Mouse (Mus musculus) neural tube, embryonic 14.5 days (tissue): ENCODE measurements around the gene Epp13. TPM values are rescaled to one million over a fixed set of nuclear protein-coding genes. Genes with fewer than 3 reads are reported as not detected.
A peak's percentile ranks its signal among the peaks of the same experiment; 100 is the strongest.
"Not testable (repeated sequence)": the region's sequence is repeated elsewhere in the genome, so short reads cannot be mapped to it uniquely, and the experiment has no call there.

Experiments
- ATAC-seq: fragments of 200-750 bp; cut with Nextera tagmentation; 2 replicates; pipeline ENCODE4 v1.8.0; 2017; ENCODE audit warnings: low read depth, mild to moderate bottlenecking, moderate TSS enrichment, moderate library complexity
- H3K27ac ChIP-seq: fragments of 300-500 bp; sonication (generic); 2 replicates; pipeline ENCODE4 v1.5.1; 2014; ENCODE audit warnings: low read depth, mild to moderate bottlenecking, control low read depth, low read length, moderate library complexity, mixed read lengths
- H3K27me3 ChIP-seq: fragments of 300-500 bp; sonication (generic); 2 replicates; pipeline ENCODE4 v1.6.1; 2014; ENCODE audit warnings: low read length; ENCODE audit not compliant: control insufficient read depth, insufficient read depth
- H3K36me3 ChIP-seq: fragments of 300-500 bp; sonication (generic); 2 replicates; pipeline ENCODE4 v1.6.1; 2014; ENCODE audit warnings: low read length, mixed read lengths; ENCODE audit not compliant: control insufficient read depth, insufficient read depth
- H3K4me1 ChIP-seq: fragments of 300-500 bp; sonication (generic); 2 replicates; pipeline ENCODE4 v1.6.1; 2014; ENCODE audit warnings: low read length; ENCODE audit not compliant: control insufficient read depth, insufficient read depth
- H3K4me2 ChIP-seq: fragments of 300-500 bp; sonication (generic); 2 replicates; pipeline ENCODE4 v1.6.1; 2014; ENCODE audit warnings: mild to moderate bottlenecking, low read depth, low read length, control low read depth
- H3K4me3 ChIP-seq: fragments of 300-500 bp; sonication (generic); 2 replicates; pipeline ENCODE4 v1.5.1; 2014; ENCODE audit warnings: low read depth, low read length, control low read depth, mixed read lengths
- H3K9ac ChIP-seq: fragments of 300-500 bp; sonication (generic); replicated peaks from 2 replicates; pipeline ENCODE4 v1.6.1; 2014; ENCODE audit warnings: low read depth, mild to moderate bottlenecking, control low read depth, low read length, mixed read lengths
- H3K9me3 ChIP-seq: fragments of 300-500 bp; sonication (generic); 2 replicates; pipeline ENCODE4 v1.6.1; 2016; ENCODE audit warnings: low read length; ENCODE audit not compliant: control insufficient read depth
- WGBS: fragments of 180-500 bp; shearing (Covaris S2); extraction: QIAGEN DNeasy Blood & Tissue Kit; methylation state at CpG from one replicate; pipeline ENCODE4 v1.1.7; 2014; 5-methylcytosine and 5-hydroxymethylcytosine counted together
- polyA plus RNA-seq: library from polyadenylated mRNA; unstranded; fragments of >200 nt; fragmentation: Nextera tagmentation; extraction: Ambion mirVana; gene quantifications from 2 replicates; pipeline ENCODE4 v1.2.1, GENCODE M21; 2014

The Epp13 gene
- polyA plus RNA-seq, 1 experiment from 2014 or later = not detected

DNA sequence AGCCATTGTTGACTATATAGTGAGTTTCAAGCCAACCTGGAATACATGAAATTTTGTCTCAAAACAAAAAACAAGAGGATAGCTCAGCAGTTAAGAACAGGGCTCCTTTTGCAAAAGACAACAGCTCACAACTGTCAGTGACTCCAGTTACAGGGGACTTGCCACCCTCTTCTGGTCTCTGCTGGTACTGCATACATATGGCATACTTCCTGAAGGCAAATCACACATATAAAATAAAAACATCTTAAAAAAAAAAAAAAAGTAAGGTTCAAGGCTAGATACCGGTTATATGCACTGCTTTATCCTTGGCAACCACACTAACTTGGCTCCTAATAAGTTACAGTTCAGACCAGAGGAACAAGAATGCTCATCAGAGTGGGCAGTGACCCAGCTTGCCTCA is 30.2 kb downstream of the Epp13 start:
- no peak for ATAC-seq
- Histone ChIP-seq H3K27ac (0 out of 2 replicates have a peak overlapping the region, but pooled peaks have one; percentile 95), H3K27me3 (no peaks in the 10 kb centered on the region), H3K9me3 (no peaks in the 10 kb centered on the region), H3K4me1 (peaks cover 7% of the 10 kb centered on the region; the same call in 1 of the 2 replicates), H3K4me2 (peak overlapping the region; percentile 58), H3K9ac (peak overlapping the region; percentile 55; the same call in 1 of the 2 replicates), H3K36me3 (no peaks in the 10 kb centered on the region), H3K4me3 (peak overlapping the region; percentile 52)
- 0% methylated on average over 1 of the region's 1 CpGs for WGBS

DNA sequence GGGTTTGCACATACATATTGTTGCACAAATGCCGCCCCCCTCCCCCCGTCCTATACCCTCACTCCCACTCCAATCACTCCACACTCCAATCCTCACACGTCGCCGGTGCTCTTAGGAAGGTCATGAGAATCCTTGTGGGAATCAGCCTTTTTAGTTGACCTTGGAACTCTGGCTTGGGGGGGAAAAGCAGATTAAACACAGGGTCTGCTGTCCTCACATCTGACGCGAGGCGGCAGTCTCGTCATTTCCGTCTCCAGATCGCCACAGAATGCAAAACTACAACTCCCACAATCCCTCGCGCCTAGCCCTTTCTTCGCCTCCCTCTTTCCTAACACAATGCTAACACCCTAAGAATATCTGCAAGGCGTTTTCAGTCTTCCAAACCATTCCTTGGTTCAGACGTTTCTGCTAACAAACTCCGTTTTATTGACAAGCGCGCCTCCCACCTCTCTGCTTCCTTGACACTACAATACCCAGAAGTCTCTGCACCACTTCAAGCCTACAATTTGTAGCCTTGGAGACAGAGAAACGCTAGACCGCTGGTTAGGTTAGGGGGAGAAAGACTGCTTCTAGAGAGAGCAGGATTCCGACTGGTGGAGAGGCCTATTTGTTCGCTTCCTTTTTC is 31.1 kb downstream of the Epp13 start:
- WGBS = 1% methylated on average over 23 of the region's 23 CpGs
- Histone ChIP-seq H3K4me1 (peaks cover 15% of the 10 kb centered on the region), H3K4me3 (peak overlapping the region; percentile 52), H3K27me3 (no peaks in the 10 kb centered on the region), H3K9ac (peak overlapping the region; percentile 55; the same call in 1 of the 2 replicates), H3K4me2 (peak overlapping the region; percentile 58), H3K9me3 (no peaks in the 10 kb centered on the region), H3K36me3 (no peaks in the 10 kb centered on the region), H3K27ac (peak overlapping the region; percentile 95)
- ATAC-seq = peak; percentile 74

DNA sequence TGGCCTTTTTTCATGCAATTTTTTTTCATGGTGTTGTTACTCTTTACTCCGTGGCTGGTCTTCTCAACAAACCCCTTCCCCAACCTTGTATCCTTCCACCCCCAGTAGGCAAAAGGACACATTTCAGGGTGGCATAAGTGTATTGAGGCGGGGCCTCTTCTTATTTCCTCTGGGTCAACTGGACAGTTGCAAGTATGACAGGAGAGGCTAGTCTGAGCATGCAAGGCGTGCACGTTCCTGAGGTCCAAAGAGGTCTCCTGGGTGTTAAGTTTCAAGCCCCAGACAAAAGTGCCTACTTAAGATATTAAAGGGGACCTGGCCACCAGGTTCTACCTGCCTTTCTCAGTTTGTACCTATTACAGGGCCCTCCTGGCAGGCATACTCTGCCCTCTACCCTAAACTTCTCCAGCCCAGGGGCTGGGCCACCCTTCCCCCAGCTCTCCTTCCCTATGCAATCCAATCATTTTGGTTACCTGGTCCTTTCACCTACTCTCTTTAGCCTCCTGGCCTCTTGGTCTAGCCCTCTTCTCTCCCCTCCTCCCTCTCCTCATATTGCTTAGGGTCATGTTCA is 32.0 kb downstream of the Epp13 start:
- no peak overlapping the region for H3K4me3 ChIP-seq
- whole genome bisulfite sequencing = 91% methylated on average over 4 of the region's 4 CpGs
- H3K36me3 ChIP-seq = no peaks in the 10 kb centered on the region
- no peak overlapping the region for H3K4me2 ChIP-seq
- no peak overlapping the region for H3K27ac ChIP-seq
- no peak for ATAC-seq
- peaks cover 19% of the 10 kb centered on the region for H3K4me1 ChIP-seq
- no peaks in the 10 kb centered on the region for H3K27me3 ChIP-seq
- H3K9me3 ChIP-seq = no peaks in the 10 kb centered on the region
- no peak overlapping the region for H3K9ac ChIP-seq

DNA sequence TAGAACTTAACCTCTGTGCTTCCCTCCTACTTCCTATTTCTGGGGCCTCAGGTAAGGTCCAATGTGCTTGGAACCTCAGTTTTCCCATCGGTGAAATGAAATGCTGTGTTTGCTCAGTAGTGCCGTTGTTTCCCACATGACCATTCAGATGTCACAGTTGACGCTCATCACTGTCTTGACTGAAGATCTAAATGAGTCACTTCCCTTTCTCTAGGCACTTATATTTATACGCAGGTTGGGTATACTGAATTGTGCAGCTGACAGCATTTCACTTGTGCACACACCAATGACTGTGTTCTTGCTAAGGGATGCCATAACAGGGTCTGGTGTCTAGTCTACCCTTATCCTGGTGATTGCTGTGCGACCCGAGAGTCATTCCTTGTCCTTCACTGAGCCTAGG is 32.9 kb downstream of the Epp13 start:
- no peaks in the 10 kb centered on the region for H3K36me3 ChIP-seq
- no peak overlapping the region for H3K27ac ChIP-seq
- WGBS = 90% methylated on average over 6 of the region's 6 CpGs
- peaks cover 19% of the 10 kb centered on the region for H3K4me1 ChIP-seq
- no peaks in the 10 kb centered on the region for H3K9me3 ChIP-seq
- H3K9ac ChIP-seq = no peak overlapping the region
- H3K4me2 ChIP-seq = no peak overlapping the region; the same call in 1 of the 2 replicates
- peak overlapping the region; percentile 41; the same call in 1 of the 2 replicates for H3K4me3 ChIP-seq
- no peaks in the 10 kb centered on the region for H3K27me3 ChIP-seq
- no peak for ATAC-seq

DNA sequence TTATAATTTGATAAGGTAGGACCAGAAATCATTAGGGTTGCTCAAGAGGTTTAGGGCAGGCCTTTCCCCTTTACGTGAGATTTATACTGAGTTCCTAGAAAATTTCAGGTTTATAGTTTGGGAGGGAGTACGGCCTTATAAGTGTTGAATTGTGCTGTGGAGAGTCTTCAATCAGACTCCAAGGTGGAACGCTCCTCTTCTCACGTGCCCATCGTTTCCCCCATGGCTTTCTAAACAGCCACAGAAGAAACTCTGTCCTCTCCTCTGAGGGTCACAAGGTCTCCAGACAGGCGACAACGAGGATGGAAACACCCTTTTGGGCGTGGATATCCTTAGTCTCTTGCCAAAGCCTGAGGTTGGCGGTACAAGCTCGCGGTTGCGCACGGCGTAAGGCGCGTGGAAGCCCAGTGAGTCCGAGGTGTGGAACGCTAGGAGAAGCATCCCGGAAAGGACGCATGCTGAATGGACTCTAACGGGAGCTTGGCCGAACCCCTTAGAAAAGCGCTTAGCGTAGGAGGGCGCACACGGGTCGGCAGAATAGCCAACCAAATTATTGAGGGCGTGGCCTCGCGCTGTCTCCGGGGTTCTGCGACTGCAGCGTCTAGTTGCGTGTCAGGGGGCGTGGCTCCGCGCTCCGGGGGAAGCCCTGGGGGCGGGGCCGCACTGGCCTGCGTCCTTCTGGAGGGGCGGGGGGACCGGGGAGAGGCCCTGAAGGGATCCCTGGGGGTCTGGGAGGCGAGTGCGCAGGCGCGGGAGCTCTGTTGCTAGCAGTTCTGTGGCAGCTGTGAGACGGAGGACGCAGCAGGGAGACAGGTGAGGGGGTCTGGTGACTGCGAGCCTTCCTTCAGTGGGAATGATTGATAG is 33.6 kb downstream of the Epp13 start, which contains the start of gene Zfp667:
Gene Zfp667, plus strand, starts transcription at position 738 of the 864 bp plus-strand sequence.
- WGBS = 3% methylated on average over 46 of the region's 50 CpGs
- no peaks in the 10 kb centered on the region for H3K36me3 ChIP-seq
- peak; percentile 75 for ATAC-seq
- H3K4me1 ChIP-seq = peaks cover 19% of the 10 kb centered on the region
- no peaks in the 10 kb centered on the region for H3K27me3 ChIP-seq
- H3K4me3 ChIP-seq = peak within 1 kb of the TSS; percentile 41
- H3K4me2 ChIP-seq = peak within 1 kb of the TSS; percentile 74
- H3K9me3 ChIP-seq = no peaks in the 10 kb centered on the region
- H3K27ac ChIP-seq = peak within 1 kb of the TSS; percentile 74
- H3K9ac ChIP-seq = peak within 1 kb of the TSS; percentile 48

DNA sequence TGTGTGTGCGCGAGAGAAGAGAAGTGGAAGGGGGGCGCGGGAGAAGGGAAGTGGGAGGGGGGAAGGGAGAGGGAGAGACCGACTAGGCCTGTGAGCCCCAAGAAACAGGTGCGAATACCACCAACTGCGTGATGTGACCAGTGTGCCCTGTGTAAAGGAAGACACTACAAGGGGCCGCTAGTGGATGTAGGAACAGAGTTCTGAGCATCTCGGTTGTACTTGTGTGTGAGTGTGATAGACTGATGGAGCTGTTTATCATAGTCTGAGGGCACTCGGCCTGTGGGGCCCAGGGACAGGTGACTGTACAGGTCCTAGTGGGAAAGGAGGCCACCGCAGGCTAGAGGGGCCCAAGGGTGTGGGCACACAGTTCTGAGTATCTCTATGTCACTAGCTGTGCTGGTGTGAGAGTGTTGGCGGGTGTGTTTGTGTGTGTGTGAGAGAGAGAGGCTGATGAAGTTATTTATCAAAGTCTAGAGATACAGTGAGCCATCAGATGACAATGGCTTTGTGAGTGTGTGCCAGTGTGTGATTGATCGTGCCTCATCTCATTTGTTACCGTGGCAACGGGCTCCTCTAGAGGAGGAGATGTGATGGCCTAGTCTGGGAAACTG is 34.5 kb downstream of the Epp13 start:
- H3K4me1 ChIP-seq = peaks cover 19% of the 10 kb centered on the region
- peak overlapping the region; percentile 48 for H3K9ac ChIP-seq
- no peaks in the 10 kb centered on the region for H3K36me3 ChIP-seq
- WGBS = 11% methylated on average over 15 of the region's 15 CpGs
- H3K4me2 ChIP-seq = peak overlapping the region; percentile 74
- peak overlapping the region; percentile 74 for H3K27ac ChIP-seq
- H3K4me3 ChIP-seq = peak overlapping the region; percentile 41
- no peaks in the 10 kb centered on the region for H3K27me3 ChIP-seq
- ATAC-seq = peak; percentile 23
- no peaks in the 10 kb centered on the region for H3K9me3 ChIP-seq

DNA sequence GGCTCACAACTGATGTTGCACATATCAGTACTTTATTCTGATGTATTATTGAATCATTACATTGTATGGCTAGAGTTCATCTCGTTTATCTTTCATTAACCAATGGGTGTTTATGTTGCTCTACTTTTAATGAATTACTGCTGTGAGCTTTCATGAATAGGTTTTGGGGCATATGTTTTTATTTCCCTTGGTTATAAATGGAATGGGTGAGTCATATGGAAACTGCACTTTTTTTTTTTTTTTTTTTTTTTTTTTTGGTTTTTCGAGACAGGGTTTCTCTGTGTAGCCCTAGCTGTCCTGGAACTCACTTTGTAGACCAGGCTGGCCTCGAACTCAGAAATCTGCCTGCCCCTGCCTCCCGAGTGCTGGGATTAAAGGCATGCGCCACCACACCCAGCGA is 38.6 kb downstream of the Epp13 start:
- ATAC-seq, H3K4me2 ChIP-seq, H3K27ac ChIP-seq, H3K27me3 ChIP-seq, H3K4me3 ChIP-seq, H3K9ac ChIP-seq, H3K9me3 ChIP-seq: not testable (repeated sequence)
- Histone ChIP-seq H3K4me1 (peaks cover 16% of the 10 kb centered on the region), H3K36me3 (peaks cover 15% of the 10 kb centered on the region; the same call in 1 of the 2 replicates)
- WGBS = 93% methylated on average over 5 of the region's 6 CpGs

DNA sequence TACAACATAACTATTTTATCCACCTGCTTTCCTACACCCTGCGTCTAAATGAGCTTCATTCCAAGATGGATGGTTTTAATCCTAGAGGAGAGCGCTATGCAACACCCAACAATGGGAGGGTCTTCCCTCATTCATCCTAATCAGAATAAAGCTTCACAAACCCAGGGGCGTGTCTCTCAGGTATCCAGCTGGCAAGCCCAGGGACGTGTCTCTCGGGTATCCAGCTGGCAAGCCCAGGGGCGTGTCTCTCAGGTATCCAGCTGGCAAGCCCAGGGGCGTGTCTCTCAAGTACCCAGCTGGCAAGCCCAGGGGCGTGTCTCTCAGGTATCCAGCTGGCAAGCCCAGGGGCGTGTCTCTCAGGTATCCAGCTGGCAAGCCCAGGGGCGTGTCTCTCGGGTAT is 48.3 kb downstream of the Epp13 start:
- 85% methylated on average over 11 of the region's 11 CpGs for WGBS
- H3K27me3 ChIP-seq = not testable (repeated sequence)

More for the DNA sequence above, 48.3 kb downstream of the Epp13 start:
- not testable (repeated sequence) for H3K9me3 ChIP-seq, H3K9ac ChIP-seq, H3K4me2 ChIP-seq, H3K4me3 ChIP-seq, H3K4me1 ChIP-seq, H3K27ac ChIP-seq, ATAC-seq
- peaks cover 36% of the 10 kb centered on the region for H3K36me3 ChIP-seq
